Mouse (Mus musculus): Measurements from ENCODE around the gene Aldh2.
A peak's percentile ranks its signal among the peaks of the same experiment; 100 is the strongest.

The Aldh2 gene

GRCm38 (mm10) chr5:121594714-121595313, 1.2 kb upstream of the Aldh2 start:
- DNase-seq = peak; percentile 53

- peak; percentile 63 for DNase-seq
Observed at GRCm38 (mm10) chr5:121592816-121593407, 712 bp downstream of the Aldh2 start.

- DNase-seq = no peak
Observed at GRCm38 (mm10) chr5:121592064-121592815, 1.4 kb downstream of the Aldh2 start.

- no peak for DNase-seq
Observed at GRCm38 (mm10) chr5:121591417-121592063, 2.1 kb downstream of the Aldh2 start.

- no peak for DNase-seq
Observed at GRCm38 (mm10) chr5:121589928-121590327, 3.7 kb downstream of the Aldh2 start.

GRCm38 (mm10) chr5:121586400-121587039, 7.1 kb downstream of the Aldh2 start:
- DNase-seq = peak; percentile 91

- no peak for DNase-seq
Observed at GRCm38 (mm10) chr5:121585699-121586098, 7.9 kb downstream of the Aldh2 start.

- DNase-seq = no peak
Observed at GRCm38 (mm10) chr5:121585005-121585404, 8.6 kb downstream of the Aldh2 start.

- DNase-seq = peak; percentile 99
Observed at GRCm38 (mm10) chr5:121583765-121584501, 9.7 kb downstream of the Aldh2 start.

GRCm38 (mm10) chr5:121581945-121582344, 11.7 kb downstream of the Aldh2 start:
- DNase-seq = no peak

GRCm38 (mm10) chr5:121576927-121577488, 16.6 kb downstream of the Aldh2 start:
- DNase-seq = no peak

GRCm38 (mm10) chr5:121575867-121576266, 17.8 kb downstream of the Aldh2 start:
- no peak for DNase-seq

- DNase-seq = no peak
Observed at GRCm38 (mm10) chr5:121574145-121574544, 19.5 kb downstream of the Aldh2 start.

GRCm38 (mm10) chr5:121570787-121571186, 22.8 kb downstream of the Aldh2 start:
- peak; percentile 19 for DNase-seq

- peak; percentile 88 for DNase-seq
Observed at GRCm38 (mm10) chr5:121569881-121570420, 23.7 kb downstream of the Aldh2 start.

GRCm38 (mm10) chr5:121566035-121566681, 27.5 kb downstream of the Aldh2 start:
- no peak for DNase-seq

GRCm38 (mm10) chr5:121564468-121564895, 29.1 kb downstream of the Aldh2 start:
- peak; percentile 96 for DNase-seq

- no peak for DNase-seq
Observed at GRCm38 (mm10) chr5:121562436-121562835, 31.2 kb downstream of the Aldh2 start.

GRCm38 (mm10) chr5:121549196-121549595, 44.4 kb downstream of the Aldh2 start:
- DNase-seq = no peak

GRCm38 (mm10) chr5:121547084-121547483, 46.5 kb downstream of the Aldh2 start:
- DNase-seq = no peak

GRCm38 (mm10) chr5:121546530-121546895, 47.1 kb downstream of the Aldh2 start:
- DNase-seq = peak; percentile 75
